Mouse (Mus musculus): Measurements from ENCODE around the gene Apobec3. TPM values are rescaled to one million over a fixed set of nuclear protein-coding genes. Genes with fewer than 3 reads are reported as not detected.
"Not testable (repeated sequence)": the region's sequence is repeated elsewhere in the genome, so short reads cannot be mapped to it uniquely, and the experiment has no call there.

The Apobec3 gene
- polyA plus RNA-seq, 1 experiment from 2014 or later, result 41.7 TPM

- 0 out of 2 replicates have a peak overlapping the region, but pooled peaks have one; percentile 17 for H3K9ac ChIP-seq
- H3K27me3 ChIP-seq, result peaks cover 45% of the 10 kb centered on the region
- no peak overlapping the region for H3K4me3 ChIP-seq (replicated peaks)
- H3K9me3 ChIP-seq (replicated peaks), result no peaks in the 10 kb centered on the region
- 78% methylated on average over 3 of the region's 3 CpGs for WGBS (ENCODE audit: insufficient replicate concordance)
- DNase-seq, result no peak
- no peaks in the 10 kb centered on the region for H3K36me3 ChIP-seq
- no peak for ATAC-seq (ENCODE audit: low read depth)
- peaks cover 58% of the 10 kb centered on the region for H3K4me1 ChIP-seq (replicated peaks)
- peak overlapping the region; percentile 96 for H3K27ac ChIP-seq
- no peak overlapping the region for H3K4me2 ChIP-seq
These were observed 38.3 kb downstream of the Apobec3 start for GRCm38 (mm10) chr15:79929734-79930133.

- Histone ChIP-seq H3K36me3 (no peaks in the 10 kb centered on the region), H3K27ac (no peak overlapping the region; the same call in 1 of the 2 replicates), H3K4me1 (replicated peaks) (peaks cover 57% of the 10 kb centered on the region), H3K9me3 (replicated peaks) (no peaks in the 10 kb centered on the region), H3K9ac (peak overlapping the region; percentile 81; the same call in 1 of the 2 replicates), H3K27me3 (peaks cover 62% of the 10 kb centered on the region), H3K4me2 (peak overlapping the region; percentile 97), H3K4me3 (replicated peaks) (peak overlapping the region; percentile 78)
- WGBS (ENCODE audit: insufficient replicate concordance), result 39% methylated on average over 13 of the region's 13 CpGs
- no peak for DNase-seq
- no peak for ATAC-seq (ENCODE audit: low read depth)
These were observed 40.2 kb downstream of the Apobec3 start for GRCm38 (mm10) chr15:79931496-79932141.

GRCm38 (mm10) chr15:79932323-79932987, 41.0 kb downstream of the Apobec3 start:
- Histone ChIP-seq H3K27me3 (peaks cover 68% of the 10 kb centered on the region), H3K36me3 (no peaks in the 10 kb centered on the region), H3K4me2 (peak overlapping the region; percentile 97), H3K4me1 (replicated peaks) (peaks cover 49% of the 10 kb centered on the region), H3K27ac (peak overlapping the region; percentile 76), H3K4me3 (replicated peaks) (peak overlapping the region; percentile 78), H3K9ac (peak overlapping the region; percentile 81), H3K9me3 (replicated peaks) (no peaks in the 10 kb centered on the region)
- ATAC-seq (ENCODE audit: low read depth), result peak; percentile 58
- peak; percentile 85 for DNase-seq
- WGBS (ENCODE audit: insufficient replicate concordance), result 1% methylated on average over 60 of the region's 62 CpGs

- Histone ChIP-seq H3K9ac (no peak overlapping the region), H3K4me1 (replicated peaks) (peaks cover 44% of the 10 kb centered on the region), H3K27ac (no peak overlapping the region), H3K9me3 (replicated peaks) (no peaks in the 10 kb centered on the region), H3K4me2 (peak overlapping the region; percentile 97), H3K27me3 (peaks cover 73% of the 10 kb centered on the region), H3K4me3 (replicated peaks) (peak overlapping the region; percentile 78), H3K36me3 (no peaks in the 10 kb centered on the region)
- no peak for DNase-seq
- WGBS (ENCODE audit: insufficient replicate concordance), result 7% methylated on average over 22 of the region's 22 CpGs
- ATAC-seq (ENCODE audit: low read depth), result no peak
These were observed 41.7 kb downstream of the Apobec3 start for GRCm38 (mm10) chr15:79933052-79933669.

- 2% methylated on average over 22 of the region's 22 CpGs for WGBS (ENCODE audit: insufficient replicate concordance)
- Histone ChIP-seq H3K9me3 (replicated peaks) (no peaks in the 10 kb centered on the region), H3K27me3 (peaks cover 73% of the 10 kb centered on the region), H3K4me3 (replicated peaks) (peak overlapping the region; percentile 78; the same call in 1 of the 2 replicates), H3K4me2 (peak overlapping the region; percentile 97), H3K27ac (no peak overlapping the region), H3K4me1 (replicated peaks) (peaks cover 37% of the 10 kb centered on the region), H3K36me3 (no peaks in the 10 kb centered on the region), H3K9ac (no peak overlapping the region)
- ATAC-seq (ENCODE audit: low read depth), result no peak
- no peak for DNase-seq
These were observed 42.4 kb downstream of the Apobec3 start for GRCm38 (mm10) chr15:79933670-79934514.

GRCm38 (mm10) chr15:79934776-79935175, 43.3 kb downstream of the Apobec3 start:
- no peaks in the 10 kb centered on the region for H3K36me3 ChIP-seq
- no peak overlapping the region for H3K4me3 ChIP-seq (replicated peaks)
- H3K27ac ChIP-seq, result no peak overlapping the region
- no peak overlapping the region for H3K9ac ChIP-seq
- H3K9me3 ChIP-seq (replicated peaks), result no peaks in the 10 kb centered on the region
- H3K27me3 ChIP-seq, result peaks cover 73% of the 10 kb centered on the region
- DNase-seq (no peak), ATAC-seq (ENCODE audit: low read depth) (no peak)
- H3K4me2 ChIP-seq, result no peak overlapping the region
- 5% methylated on average over 10 of the region's 10 CpGs for WGBS (ENCODE audit: insufficient replicate concordance)
- peaks cover 28% of the 10 kb centered on the region for H3K4me1 ChIP-seq (replicated peaks)

GRCm38 (mm10) chr15:79935654-79936373, 44.4 kb downstream of the Apobec3 start:
- no peak overlapping the region for H3K9ac ChIP-seq
- H3K4me2 ChIP-seq, result no peak overlapping the region
- peaks cover 27% of the 10 kb centered on the region for H3K4me1 ChIP-seq (replicated peaks)
- H3K36me3 ChIP-seq, result no peaks in the 10 kb centered on the region
- H3K4me3 ChIP-seq (replicated peaks), result no peak overlapping the region
- WGBS (ENCODE audit: insufficient replicate concordance), result 32% methylated on average over 9 of the region's 9 CpGs
- no peak overlapping the region for H3K27ac ChIP-seq
- no peaks in the 10 kb centered on the region for H3K9me3 ChIP-seq (replicated peaks)
- peaks cover 68% of the 10 kb centered on the region for H3K27me3 ChIP-seq
- DNase-seq, result no peak
- no peak for ATAC-seq (ENCODE audit: low read depth)

GRCm38 (mm10) chr15:79936374-79936751, 44.9 kb downstream of the Apobec3 start:
- Histone ChIP-seq H3K27ac (no peak overlapping the region), H3K4me1 (replicated peaks) (peaks cover 24% of the 10 kb centered on the region), H3K27me3 (peaks cover 62% of the 10 kb centered on the region), H3K9ac (no peak overlapping the region), H3K36me3 (no peaks in the 10 kb centered on the region), H3K4me2 (no peak overlapping the region), H3K9me3 (replicated peaks) (no peaks in the 10 kb centered on the region), H3K4me3 (replicated peaks) (no peak overlapping the region)
- ATAC-seq (ENCODE audit: low read depth) (no peak), DNase-seq (no peak)
- 50% methylated on average over 7 of the region's 7 CpGs for WGBS (ENCODE audit: insufficient replicate concordance)

- DNase-seq (no peak), ATAC-seq (ENCODE audit: low read depth) (no peak)
- Histone ChIP-seq H3K9ac (no peak overlapping the region), H3K4me3 (replicated peaks) (no peak overlapping the region), H3K27me3 (peaks cover 36% of the 10 kb centered on the region), H3K4me1 (replicated peaks) (no peaks in the 10 kb centered on the region), H3K27ac (no peak overlapping the region), H3K9me3 (replicated peaks) (no peaks in the 10 kb centered on the region), H3K4me2 (no peak overlapping the region), H3K36me3 (no peaks in the 10 kb centered on the region)
- WGBS (ENCODE audit: insufficient replicate concordance), result 74% methylated on average over 12 of the region's 12 CpGs
These were observed 47.6 kb downstream of the Apobec3 start for GRCm38 (mm10) chr15:79939020-79939419.

GRCm38 (mm10) chr15:79939501-79939900, 48.0 kb downstream of the Apobec3 start:
- 74% methylated on average over 6 of the region's 7 CpGs for WGBS (ENCODE audit: insufficient replicate concordance)
- not testable (repeated sequence) for H3K9ac ChIP-seq; H3K4me1 ChIP-seq (replicated peaks); DNase-seq; H3K4me3 ChIP-seq (replicated peaks); H3K9me3 ChIP-seq (replicated peaks); H3K27ac ChIP-seq; ATAC-seq (ENCODE audit: low read depth); H3K4me2 ChIP-seq; H3K36me3 ChIP-seq
- peaks cover 31% of the 10 kb centered on the region for H3K27me3 ChIP-seq
